Mouse (Mus musculus) heart, postnatal 25 days (tissue): ENCODE measurements around the gene Car9. TPM values are rescaled to one million over a fixed set of nuclear protein-coding genes. Genes with fewer than 3 reads are reported as not detected.

Source experiments
- DNase-seq: peaks from one replicate; pipeline ENCODE4 v3.0.0; 2022; ENCODE audit warnings: low spot score
- intact Hi-C: fragments of 180-260 bp; cut with DNase I; formaldehyde crosslinking; loops from one replicate; pipeline ENCODE4 v1.15.1; 2025
- total RNA-seq, 2 experiments: library from RNA; stranded (reverse); gene quantifications; 2 replicates each; pipeline ENCODE4 v1.2.3; 2021

Gene Car9
- total RNA-seq, 2 experiments from 2014 or later = 0.31 to 0.34 TPM

DNA sequence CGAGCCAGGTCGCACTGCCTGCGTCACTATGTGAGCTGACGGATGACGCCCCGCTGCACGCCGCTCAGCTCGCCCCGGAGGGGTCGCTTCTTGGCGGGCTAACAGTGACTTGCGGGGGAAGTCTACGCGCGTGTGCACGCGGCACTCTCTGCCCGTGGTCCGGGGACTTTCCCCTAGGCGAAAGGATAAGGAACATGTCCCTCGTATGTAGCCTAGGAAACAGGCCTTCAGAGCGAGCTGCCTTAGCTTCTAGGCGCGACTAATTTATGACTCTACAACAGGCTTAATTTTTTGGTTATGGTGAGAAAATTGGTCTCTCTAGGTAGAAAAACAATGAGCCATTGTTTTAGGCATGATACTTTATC, 14.0 kb upstream of the Car9 start, which contains the start of gene Ccdc107:
TSS of gene Ccdc107 (plus strand) at position 80 of the 365 bp plus-strand sequence.
- peak; percentile 92 for DNase-seq
- intact Hi-C loops = no loop called here

- peak; percentile 93 for DNase-seq
- intact Hi-C loops = no loop called here
Observed at GRCm38 (mm10) chr4:43493186-43493845, 13.4 kb upstream of the Car9 start.

DNA sequence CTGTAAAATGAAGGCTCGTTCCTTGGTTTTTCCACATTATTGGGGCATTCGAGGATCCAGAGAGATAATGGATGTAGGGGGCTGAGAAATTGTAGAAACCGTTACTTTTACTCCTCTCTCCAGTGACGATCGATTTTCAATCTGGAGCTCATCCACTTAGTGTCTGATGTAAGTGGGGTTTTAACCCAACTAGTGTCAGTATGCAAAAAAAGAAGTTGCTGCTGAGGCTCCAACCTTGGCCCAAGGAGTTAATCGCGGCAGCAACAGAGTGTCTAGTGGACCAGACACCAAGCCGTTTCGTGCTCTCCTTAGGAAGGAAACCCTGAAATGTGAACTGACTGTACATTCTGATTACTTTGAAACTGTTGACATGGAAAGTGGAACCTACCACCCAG, 12.9 kb upstream of the Car9 start:
- intact Hi-C loops = no loop called here
- no peak for DNase-seq

- no peak for DNase-seq
- intact Hi-C loops = no loop called here
Observed at GRCm38 (mm10) chr4:43496587-43496986, 10.2 kb upstream of the Car9 start.

- DNase-seq = no peak
- intact Hi-C loops = no loop called here
Observed at GRCm38 (mm10) chr4:43497405-43497804, 9.4 kb upstream of the Car9 start.

DNA sequence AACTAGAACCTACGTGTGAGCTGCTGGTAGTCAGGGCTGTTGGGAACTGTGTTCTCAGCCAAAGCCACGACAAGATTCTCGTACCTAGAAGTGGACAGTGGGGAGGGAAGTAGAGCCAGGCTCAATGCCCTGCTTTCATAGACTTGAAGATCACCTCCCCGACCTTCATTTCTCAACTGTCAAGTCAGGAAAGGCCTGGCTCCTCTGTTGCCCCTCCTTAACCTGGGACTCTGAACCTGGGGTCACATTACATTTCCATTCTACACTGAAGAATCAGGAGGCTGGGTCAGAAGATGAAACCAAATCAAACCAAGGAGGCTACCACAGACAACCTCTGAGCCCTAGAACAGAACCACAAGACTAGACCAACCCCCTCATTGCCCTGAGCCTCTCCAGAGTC, 8.8 kb upstream of the Car9 start:
- DNase-seq = no peak
- intact Hi-C loops = no loop called here

- no peak for DNase-seq
- intact Hi-C loops = no loop called here
Observed at GRCm38 (mm10) chr4:43498983-43499382, 7.8 kb upstream of the Car9 start.

DNA sequence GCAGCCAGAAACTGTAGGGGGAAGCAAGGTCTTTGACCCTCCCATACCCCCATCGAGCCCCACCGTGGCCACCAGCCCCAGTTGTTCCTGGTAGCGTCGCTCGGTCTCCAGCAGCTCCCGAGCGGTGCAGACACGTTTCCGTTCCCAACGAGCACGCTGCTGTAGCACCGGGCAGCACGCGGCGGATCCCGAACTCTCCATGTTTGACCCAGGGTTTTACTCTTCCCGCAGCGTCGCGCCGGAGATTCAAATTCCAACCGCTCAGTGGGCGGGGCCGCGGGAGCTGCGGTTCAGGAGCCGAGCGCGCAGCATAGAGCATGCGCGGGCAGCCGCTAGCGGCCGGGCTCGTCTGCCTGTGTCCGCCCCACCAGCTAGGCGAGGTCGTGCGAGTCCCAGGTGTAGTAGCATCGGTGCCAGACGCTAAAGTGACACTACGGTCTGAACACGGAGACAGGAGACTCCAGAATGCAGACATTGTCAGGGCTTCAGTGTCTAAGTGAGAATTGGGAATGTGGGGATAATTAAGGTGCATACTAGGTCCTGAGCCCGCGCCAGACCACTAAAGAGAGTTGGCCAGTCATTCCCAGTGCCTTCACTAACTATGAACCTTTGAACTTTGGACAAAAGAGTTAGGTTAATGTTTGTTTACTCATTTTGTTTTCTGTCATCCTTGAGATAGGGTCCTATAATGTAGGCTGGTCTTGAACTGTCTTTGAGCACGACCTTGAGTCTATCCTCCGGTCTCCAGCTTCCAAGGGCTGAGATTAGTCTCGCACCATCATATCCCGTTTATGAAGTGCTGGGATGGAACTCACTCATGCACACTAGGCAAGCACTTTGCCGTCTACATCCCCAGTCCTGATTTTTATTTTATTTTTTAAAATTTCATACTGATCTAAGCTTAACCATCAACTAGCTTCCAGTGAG, 7.1 kb upstream of the Car9 start, which contains the start of gene Arhgef39:
TSS of gene Arhgef39 (minus strand) at position 289 of the 927 bp plus-strand sequence.
- DNase-seq = peak; percentile 59
- intact Hi-C loops = no loop called here

- intact Hi-C loops = no loop called here
Observed at GRCm38 (mm10) chr4:43503041-43503440, 3.7 kb upstream of the Car9 start.

GRCm38 (mm10) chr4:43503506-43503905, 3.3 kb upstream of the Car9 start:
- intact Hi-C loops = no loop called here
- no peak for DNase-seq

More at GRCm38 (mm10) chr4:43503041-43503440, 3.7 kb upstream of the Car9 start:
- no peak for DNase-seq

DNA sequence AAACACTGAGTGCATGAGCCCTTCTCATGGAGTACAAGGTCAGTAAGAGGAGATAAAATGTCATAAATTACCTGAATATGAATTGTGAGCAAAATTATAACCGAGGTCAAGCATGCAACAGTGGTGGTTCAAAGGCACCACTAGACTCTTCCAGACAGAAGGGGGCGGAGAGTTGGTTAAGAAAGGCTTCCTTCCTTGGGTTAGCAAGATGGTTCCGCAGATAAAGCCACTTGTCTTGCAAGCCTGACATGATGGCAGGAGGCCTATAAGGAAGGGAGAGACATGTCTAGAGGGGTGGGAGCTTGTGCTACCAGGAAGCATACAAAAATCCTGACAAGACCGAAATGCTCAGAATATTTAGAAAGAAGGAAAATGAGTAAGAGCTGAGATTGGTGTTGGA, 2.5 kb upstream of the Car9 start:
- DNase-seq = no peak

GRCm38 (mm10) chr4:43506074-43506473, 692 bp upstream of the Car9 start:
- intact Hi-C loops = no loop called here
- DNase-seq = no peak

More for the DNA sequence above, 2.5 kb upstream of the Car9 start:
- intact Hi-C loops = no loop called here

DNA sequence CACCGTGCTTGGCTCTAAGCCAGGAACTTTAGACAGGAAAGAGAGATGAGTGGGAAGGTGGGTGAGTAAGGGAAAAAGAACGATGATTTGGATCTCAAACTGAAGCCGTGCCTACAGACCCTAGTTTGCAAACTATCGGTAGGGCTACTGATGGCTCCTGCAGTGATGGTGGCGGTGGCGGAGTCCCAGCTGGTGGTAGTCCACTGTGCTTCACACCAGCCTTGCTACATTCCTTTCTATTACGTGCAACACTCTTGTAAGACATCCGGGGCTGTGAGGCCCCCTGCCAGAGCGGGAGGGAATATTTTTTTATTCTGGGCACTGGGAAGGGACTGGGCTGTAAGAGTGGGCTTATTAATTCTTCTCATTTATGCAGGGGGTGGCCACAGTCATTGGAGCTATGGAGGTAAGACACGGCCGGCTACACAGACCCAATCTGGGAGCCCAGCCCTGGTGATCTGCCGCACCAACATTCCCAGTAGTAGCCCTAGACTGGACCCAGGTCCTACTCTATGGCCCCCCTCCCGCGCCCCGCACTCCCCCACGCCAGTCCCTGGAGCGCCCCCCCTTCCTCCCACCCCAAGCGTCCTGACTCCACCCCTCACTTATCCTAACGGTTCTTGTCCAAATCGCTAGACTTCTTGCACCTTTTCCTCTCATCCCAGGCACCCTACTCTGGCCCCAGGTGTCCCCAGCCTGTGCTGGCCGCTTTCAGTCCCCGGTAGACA, 1.3 kb downstream of the Car9 start:
- intact Hi-C loops = no loop called here
- no peak for DNase-seq

DNA sequence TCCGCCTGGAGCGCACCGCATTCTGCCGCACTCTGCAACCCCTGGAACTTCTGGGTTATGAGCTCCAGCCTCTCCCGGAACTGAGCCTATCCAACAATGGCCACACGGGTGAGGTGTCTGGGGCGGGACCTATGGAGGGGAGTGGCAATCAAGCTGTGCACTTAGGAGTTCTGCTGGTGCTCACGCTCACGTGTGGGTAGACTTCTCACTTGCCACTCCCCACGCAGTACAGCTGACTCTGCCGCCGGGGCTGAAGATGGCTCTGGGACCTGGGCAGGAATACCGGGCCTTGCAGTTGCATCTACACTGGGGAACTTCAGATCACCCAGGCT, 1.9 kb downstream of the Car9 start:
- intact Hi-C loops = no loop called here
- no peak for DNase-seq

GRCm38 (mm10) chr4:43509109-43509508, 2.3 kb downstream of the Car9 start:
- no peak for DNase-seq
- intact Hi-C loops = no loop called here

GRCm38 (mm10) chr4:43511675-43512454, 5.1 kb downstream of the Car9 start:
- intact Hi-C loops = no loop called here
- DNase-seq = no peak

DNA sequence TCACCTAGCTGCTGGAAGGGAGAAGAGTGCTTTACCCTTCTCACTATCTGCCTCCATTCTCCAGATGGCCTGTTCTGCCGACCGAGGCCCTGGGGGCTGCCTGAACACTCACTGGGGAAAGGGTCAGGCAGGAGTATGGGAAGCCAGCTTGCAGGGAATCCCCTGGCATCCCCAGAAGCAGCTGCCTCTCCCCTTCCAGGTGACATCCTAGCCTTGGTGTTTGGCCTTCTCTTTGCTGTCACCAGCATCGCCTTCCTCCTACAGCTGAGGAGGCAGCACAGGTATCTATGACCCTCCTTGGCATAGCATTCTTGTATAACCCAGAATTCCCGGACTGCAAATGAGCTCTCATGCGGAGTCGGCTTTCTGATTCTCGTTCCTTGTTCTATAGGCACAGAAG, 5.9 kb downstream of the Car9 start:
- intact Hi-C loops = no loop called here
- DNase-seq = no peak

- intact Hi-C loops = no loop called here
- no peak for DNase-seq
Observed at GRCm38 (mm10) chr4:43513300-43513699, 6.5 kb downstream of the Car9 start.

DNA sequence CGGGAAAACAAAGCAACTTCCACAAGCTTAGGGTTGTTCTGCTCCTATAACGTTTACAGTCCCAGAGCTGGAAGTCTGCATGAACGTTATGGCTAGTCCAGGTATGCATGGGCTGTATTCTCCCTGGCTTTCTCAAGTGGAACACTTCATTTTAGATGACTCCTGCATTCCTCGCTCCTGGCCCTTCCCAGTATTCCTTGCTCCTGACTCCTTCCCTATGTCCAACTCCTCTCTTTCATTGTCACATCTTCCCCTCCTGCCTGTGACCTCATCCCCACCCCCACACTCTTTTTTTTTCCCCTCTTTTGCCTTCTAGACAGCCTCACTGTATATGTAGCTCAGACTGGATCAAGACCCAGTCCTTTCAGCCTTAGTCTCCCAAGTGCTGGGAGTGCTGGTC, 7.0 kb downstream of the Car9 start:
- intact Hi-C loops = no loop called here
- DNase-seq = no peak
